Mouse (Mus musculus) adrenal gland, adult 10 weeks (tissue): ENCODE measurements around the gene Pin1. TPM values are rescaled to one million over a fixed set of nuclear protein-coding genes. Genes with fewer than 3 reads are reported as not detected.

Experiments
- polyA plus RNA-seq: library from polyadenylated mRNA; stranded (reverse); fragments of 350-450 nt; fragmentation: Illumina TruSeq; extraction: RNeasy Lipid Tissue Mini Kit (QIAGEN cat#74804); gene quantifications from one replicate; pipeline ENCODE4 v1.2.3, GENCODE M21; 2014; ENCODE audit warnings: low read depth, low replicate concordance

Pin1 gene
- polyA plus RNA-seq: 1.8 TPM

DNA sequence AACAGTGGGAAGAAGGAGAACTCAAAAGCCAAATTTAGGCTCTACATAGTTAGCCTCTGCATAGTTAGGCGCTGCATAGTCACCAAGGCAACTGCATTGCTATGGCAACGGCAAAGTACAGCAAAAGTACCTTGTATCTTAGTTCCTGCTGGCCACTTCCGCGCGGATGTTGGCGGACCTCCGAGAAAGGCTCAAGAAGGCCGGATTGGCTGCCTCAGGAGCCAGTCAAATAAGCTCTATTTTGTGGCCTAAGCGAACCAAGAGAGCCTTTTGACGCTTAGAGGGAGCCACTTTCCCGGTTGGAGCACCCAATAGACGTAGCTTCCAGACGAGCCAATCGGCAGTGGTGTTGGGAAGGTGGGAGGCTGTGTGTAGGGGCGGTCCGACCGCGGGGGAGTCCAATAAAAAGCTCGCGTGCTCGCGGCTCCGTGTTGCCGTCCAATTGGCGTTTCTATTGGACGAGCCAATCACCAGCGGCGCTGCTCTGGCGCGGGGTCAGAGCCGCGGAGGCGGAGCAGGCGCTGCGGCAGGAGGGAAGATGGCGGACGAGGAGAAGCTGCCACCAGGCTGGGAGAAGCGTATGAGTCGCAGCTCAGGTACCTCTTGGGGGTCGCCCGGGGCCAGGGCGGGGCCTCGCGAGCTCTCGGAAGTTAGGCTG, at the start of gene Pin1:
Gene Pin1, plus strand, starts transcription at position 494 of the 658 bp plus-strand sequence.

DNA sequence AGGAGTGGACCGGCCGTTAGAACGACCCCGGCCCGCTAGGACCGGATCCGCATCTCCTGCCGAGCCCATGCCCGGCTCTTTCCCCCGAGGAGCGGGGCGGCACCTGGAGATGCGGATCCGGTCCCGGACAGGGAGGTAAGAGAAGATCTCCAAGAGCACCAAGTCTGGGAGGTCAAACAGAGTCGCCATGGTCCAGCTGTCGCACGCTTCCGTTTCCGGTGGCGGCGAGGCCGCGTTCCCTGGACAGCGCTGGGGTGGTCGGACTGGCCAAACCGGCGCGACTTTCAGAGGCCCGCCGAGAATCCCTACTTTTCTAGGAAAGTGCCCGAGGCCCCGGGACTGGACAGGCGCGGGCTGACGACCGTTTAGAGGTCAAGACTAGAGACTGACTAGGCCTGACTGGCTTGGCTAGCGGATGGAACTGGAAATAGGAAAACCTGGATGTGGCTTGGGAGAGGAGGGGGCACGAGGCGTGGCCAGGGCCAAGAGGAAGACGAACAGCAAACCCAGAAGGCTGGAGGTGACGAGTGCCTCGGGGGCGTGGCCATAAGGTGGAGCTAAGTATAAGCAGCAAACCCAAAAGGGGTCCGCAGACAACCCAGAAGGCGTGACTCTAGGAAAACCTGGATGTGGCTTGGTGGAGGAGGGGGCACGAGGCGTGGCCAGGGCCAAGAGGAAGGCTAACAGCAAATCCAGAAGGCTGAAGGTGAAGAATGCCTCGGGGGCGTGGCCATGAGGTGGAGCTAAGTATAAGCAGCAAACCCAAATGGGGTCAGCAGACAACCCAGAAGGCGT, 9.6 kb upstream of the Pin1 start, which contains the start of gene Ubl5:
Gene Ubl5, plus strand, starts transcription at position 778 of the 795 bp plus-strand sequence.

DNA sequence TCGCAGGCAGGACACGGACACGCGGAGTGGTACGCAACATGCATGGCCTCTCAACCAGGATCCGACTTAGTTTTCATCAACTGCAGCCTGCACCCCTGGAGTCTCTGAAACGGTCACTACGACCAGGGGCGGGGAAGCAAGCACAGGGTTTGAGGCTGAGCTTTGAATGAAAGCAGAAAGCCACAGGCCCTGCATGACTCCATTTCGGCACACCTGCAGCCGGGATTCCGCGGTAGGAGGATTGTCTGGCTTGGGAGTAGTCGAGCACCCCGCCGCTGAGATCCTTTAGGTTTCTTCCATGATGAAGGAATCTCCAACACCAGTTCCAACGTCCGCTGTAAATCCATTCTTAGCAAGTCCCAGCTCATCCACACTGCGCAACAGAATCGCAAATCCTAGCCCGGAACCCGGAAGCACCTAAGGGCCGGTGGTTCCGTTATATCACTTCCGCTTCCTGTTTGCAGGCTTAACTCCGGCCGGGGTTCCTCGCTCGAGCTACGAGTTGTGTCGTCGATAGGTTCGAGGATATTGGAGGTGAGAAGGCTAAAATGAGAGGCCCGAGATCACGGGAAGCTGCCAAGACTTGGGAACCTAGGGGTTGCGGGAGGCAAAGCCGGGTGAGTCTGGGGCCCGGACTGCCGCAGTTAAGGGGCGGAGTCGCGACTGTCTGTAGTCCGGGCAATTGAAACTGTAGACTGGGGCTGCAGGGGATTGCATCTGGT, 7.4 kb upstream of the Pin1 start, which contains the start of gene Fbxl12:
Gene Fbxl12, minus strand, starts transcription at position 408 of the 722 bp plus-strand sequence.

Other genes with a start within 250 kb of the Pin1 start
- 30.8 TPM for gene Zfp26, start 191.9 kb upstream of the Pin1 start, polyA plus RNA-seq
- 81.1 TPM for gene Zfp426, start 159.3 kb upstream of the Pin1 start, polyA plus RNA-seq
- gene Zfp266, start 130.7 kb upstream of the Pin1 start, polyA plus RNA-seq: 62.3 TPM
- gene Zfp846, start 70.8 kb upstream of the Pin1 start, polyA plus RNA-seq: 19.2 TPM
- 66.1 TPM for gene Ubl5, start 9.2 kb upstream of the Pin1 start, polyA plus RNA-seq
- gene Fbxl12, start 7.3 kb upstream of the Pin1 start, polyA plus RNA-seq: 3.3 TPM
- 0.41 TPM for gene Olfm2, start 94.3 kb downstream of the Pin1 start, polyA plus RNA-seq
- 8.7 TPM for gene Col5a3, start 163.0 kb downstream of the Pin1 start, polyA plus RNA-seq
- not detected for gene Rdh8, start 166.4 kb downstream of the Pin1 start, polyA plus RNA-seq
- gene A230050P20Rik, start 216.5 kb downstream of the Pin1 start, polyA plus RNA-seq: 4.7 TPM
- gene Angptl6, start 227.6 kb downstream of the Pin1 start, polyA plus RNA-seq: not detected
- gene Ppan, start 236.1 kb downstream of the Pin1 start, polyA plus RNA-seq: 0.17 TPM
- 26.8 TPM for gene Eif3g, start 246.5 kb downstream of the Pin1 start, polyA plus RNA-seq